Mouse (Mus musculus): Measurements from ENCODE around the gene Zfp358. TPM values are rescaled to one million over a fixed set of nuclear protein-coding genes. Genes with fewer than 3 reads are reported as not detected.

Zfp358 gene
- polyA plus RNA-seq, 1 experiment from 2014 or later: 8.9 TPM

- Histone ChIP-seq H3K27me3 (replicated peaks; ENCODE audit: control insufficient read depth, insufficient read depth, low read length) (no peaks in the 10 kb centered on the region), H3K9ac (ENCODE audit: low read depth, low read length) (peak overlapping the region; percentile 95), H3K4me3 (ENCODE audit: low read depth, low read length) (peak overlapping the region; percentile 86), H3K4me2 (peak overlapping the region; percentile 88), H3K27ac (ENCODE audit: low read depth, low read length) (no peak overlapping the region), H3K9me3 (ENCODE audit: control insufficient read depth, low read length) (peaks cover 2% of the 10 kb centered on the region; the same call in 1 of the 2 replicates), H3K36me3 (ENCODE audit: control insufficient read depth, insufficient read depth, low read length) (peaks cover 13% of the 10 kb centered on the region), H3K4me1 (replicated peaks; ENCODE audit: control insufficient read depth, insufficient read depth, low read length) (peaks cover 13% of the 10 kb centered on the region)
- WGBS: 28% methylated on average over 6 of the region's 6 CpGs
- ATAC-seq (replicated peaks; ENCODE audit: low FRiP score) (no peak), DNase-seq (ENCODE audit: low spot score) (no peak)
Measured at GRCm38 (mm10) chr8:3493845-3494208, 889 bp downstream of the Zfp358 start.

GRCm38 (mm10) chr8:3495578-3496427 is 2.9 kb downstream of the Zfp358 start:
- ATAC-seq (replicated peaks; ENCODE audit: low FRiP score) (no peak), DNase-seq (ENCODE audit: low spot score) (no peak)
- Histone ChIP-seq H3K9ac (ENCODE audit: low read depth, low read length) (no peak overlapping the region), H3K9me3 (ENCODE audit: control insufficient read depth, low read length) (peaks cover 2% of the 10 kb centered on the region; the same call in 1 of the 2 replicates), H3K4me1 (replicated peaks; ENCODE audit: control insufficient read depth, insufficient read depth, low read length) (peaks cover 13% of the 10 kb centered on the region), H3K27me3 (replicated peaks; ENCODE audit: control insufficient read depth, insufficient read depth, low read length) (no peaks in the 10 kb centered on the region), H3K36me3 (ENCODE audit: control insufficient read depth, insufficient read depth, low read length) (peaks cover 13% of the 10 kb centered on the region), H3K27ac (ENCODE audit: low read depth, low read length) (no peak overlapping the region), H3K4me3 (ENCODE audit: low read depth, low read length) (no peak overlapping the region), H3K4me2 (no peak overlapping the region)
- 93% methylated on average over 44 of the region's 44 CpGs for WGBS

GRCm38 (mm10) chr8:3496428-3496748 is 3.5 kb downstream of the Zfp358 start:
- 87% methylated on average over 15 of the region's 15 CpGs for whole genome bisulfite sequencing
- Histone ChIP-seq H3K27ac (ENCODE audit: low read depth, low read length) (no peak overlapping the region), H3K4me1 (replicated peaks; ENCODE audit: control insufficient read depth, insufficient read depth, low read length) (peaks cover 16% of the 10 kb centered on the region)

DNA sequence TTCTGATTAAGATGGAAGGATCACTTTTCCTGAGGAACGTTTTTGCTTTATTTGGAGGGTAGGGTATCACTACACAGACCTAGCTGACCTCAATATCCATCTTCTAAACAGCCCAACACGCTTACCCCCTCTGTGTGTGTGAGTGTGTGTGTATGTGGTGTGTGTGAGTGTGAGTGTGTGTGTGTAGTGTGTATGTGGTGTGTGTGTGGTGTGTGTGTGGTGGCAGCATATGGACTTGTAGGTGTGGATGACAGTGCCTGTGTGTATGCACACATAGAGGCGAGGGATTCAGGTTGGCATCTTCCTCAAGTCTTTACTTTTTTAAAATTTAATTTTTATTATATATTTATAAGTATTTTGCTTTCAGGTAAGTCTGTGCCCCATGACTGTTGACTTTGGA is 5.6 kb downstream of the Zfp358 start:
- peaks cover 15% of the 10 kb centered on the region for H3K4me1 ChIP-seq (replicated peaks; ENCODE audit: control insufficient read depth, insufficient read depth, low read length)
- no peak overlapping the region for H3K4me2 ChIP-seq
- no peaks in the 10 kb centered on the region for H3K27me3 ChIP-seq (replicated peaks; ENCODE audit: control insufficient read depth, insufficient read depth, low read length)
- H3K36me3 ChIP-seq (ENCODE audit: control insufficient read depth, insufficient read depth, low read length): peaks cover 13% of the 10 kb centered on the region
- ATAC-seq (replicated peaks; ENCODE audit: low FRiP score): no peak
- H3K9me3 ChIP-seq (ENCODE audit: control insufficient read depth, low read length): peaks cover 2% of the 10 kb centered on the region; the same call in 1 of the 2 replicates
- no peak overlapping the region for H3K27ac ChIP-seq (ENCODE audit: low read depth, low read length)
- H3K9ac ChIP-seq (ENCODE audit: low read depth, low read length): no peak overlapping the region
- no peak for DNase-seq (ENCODE audit: low spot score)
- 91% methylated on average over 3 of the region's 3 CpGs for WGBS
- H3K4me3 ChIP-seq (ENCODE audit: low read depth, low read length): no peak overlapping the region

More at GRCm38 (mm10) chr8:3496428-3496748, 3.5 kb downstream of the Zfp358 start:
- H3K36me3 ChIP-seq (ENCODE audit: control insufficient read depth, insufficient read depth, low read length): peaks cover 13% of the 10 kb centered on the region
- ATAC-seq (replicated peaks; ENCODE audit: low FRiP score) (no peak), DNase-seq (ENCODE audit: low spot score) (no peak)
- no peak overlapping the region for H3K4me2 ChIP-seq
- H3K9me3 ChIP-seq (ENCODE audit: control insufficient read depth, low read length): peaks cover 2% of the 10 kb centered on the region; the same call in 1 of the 2 replicates
- H3K4me3 ChIP-seq (ENCODE audit: low read depth, low read length): no peak overlapping the region
- no peaks in the 10 kb centered on the region for H3K27me3 ChIP-seq (replicated peaks; ENCODE audit: control insufficient read depth, insufficient read depth, low read length)
- H3K9ac ChIP-seq (ENCODE audit: low read depth, low read length): no peak overlapping the region

GRCm38 (mm10) chr8:3499751-3500150 is 6.8 kb downstream of the Zfp358 start:
- ATAC-seq (replicated peaks; ENCODE audit: low FRiP score): no peak; the same call in 1 of the 2 replicates
- peaks cover 13% of the 10 kb centered on the region for H3K36me3 ChIP-seq (ENCODE audit: control insufficient read depth, insufficient read depth, low read length)
- H3K4me3 ChIP-seq (ENCODE audit: low read depth, low read length): peak overlapping the region; percentile 73
- 5% methylated on average over 8 of the region's 8 CpGs for WGBS
- H3K27ac ChIP-seq (ENCODE audit: low read depth, low read length): peak overlapping the region; percentile 95
- H3K9me3 ChIP-seq (ENCODE audit: control insufficient read depth, low read length): peaks cover 2% of the 10 kb centered on the region; the same call in 1 of the 2 replicates
- H3K4me1 ChIP-seq (replicated peaks; ENCODE audit: control insufficient read depth, insufficient read depth, low read length): peaks cover 4% of the 10 kb centered on the region
- no peaks in the 10 kb centered on the region for H3K27me3 ChIP-seq (replicated peaks; ENCODE audit: control insufficient read depth, insufficient read depth, low read length)
- peak overlapping the region; percentile 85 for H3K9ac ChIP-seq (ENCODE audit: low read depth, low read length)
- peak overlapping the region; percentile 93 for H3K4me2 ChIP-seq
- DNase-seq (ENCODE audit: low spot score): no peak

GRCm38 (mm10) chr8:3500235-3501090 is 7.5 kb downstream of the Zfp358 start, which contains the start of gene Mcoln1:
TSS of gene Mcoln1 (plus strand) at chr8:3500457.
- peak within 1 kb of the TSS; percentile 93 for H3K4me2 ChIP-seq
- no peaks in the 10 kb centered on the region for H3K27me3 ChIP-seq (replicated peaks; ENCODE audit: control insufficient read depth, insufficient read depth, low read length)
- H3K36me3 ChIP-seq (ENCODE audit: control insufficient read depth, insufficient read depth, low read length): peaks cover 11% of the 10 kb centered on the region
- DNase-seq (ENCODE audit: low spot score) (peak; percentile 97), ATAC-seq (replicated peaks; ENCODE audit: low FRiP score) (peak; percentile 89)
- H3K27ac ChIP-seq (ENCODE audit: low read depth, low read length): peak within 1 kb of the TSS; percentile 95
- peak within 1 kb of the TSS; percentile 73 for H3K4me3 ChIP-seq (ENCODE audit: low read depth, low read length)
- H3K9me3 ChIP-seq (ENCODE audit: control insufficient read depth, low read length): peaks cover 2% of the 10 kb centered on the region; the same call in 1 of the 2 replicates
- peaks cover 3% of the 10 kb centered on the region for H3K4me1 ChIP-seq (replicated peaks; ENCODE audit: control insufficient read depth, insufficient read depth, low read length)
- H3K9ac ChIP-seq (ENCODE audit: low read depth, low read length): peak within 1 kb of the TSS; percentile 85
- under 1% methylated on average over 70 of the region's 70 CpGs for WGBS

- Histone ChIP-seq H3K27me3 (replicated peaks; ENCODE audit: control insufficient read depth, insufficient read depth, low read length) (no peaks in the 10 kb centered on the region), H3K4me3 (ENCODE audit: low read depth, low read length) (no peak overlapping the region), H3K9ac (ENCODE audit: low read depth, low read length) (no peak overlapping the region), H3K9me3 (ENCODE audit: control insufficient read depth, low read length) (no peaks in the 10 kb centered on the region), H3K36me3 (ENCODE audit: control insufficient read depth, insufficient read depth, low read length) (peaks cover 7% of the 10 kb centered on the region), H3K4me1 (replicated peaks; ENCODE audit: control insufficient read depth, insufficient read depth, low read length) (peaks cover 3% of the 10 kb centered on the region), H3K4me2 (no peak overlapping the region), H3K27ac (ENCODE audit: low read depth, low read length) (no peak overlapping the region)
- no peak for DNase-seq (ENCODE audit: low spot score)
- no peak for ATAC-seq (replicated peaks; ENCODE audit: low FRiP score)
- 67% methylated on average over 4 of the region's 4 CpGs for WGBS
Measured at GRCm38 (mm10) chr8:3502217-3502616, 9.3 kb downstream of the Zfp358 start.

DNA sequence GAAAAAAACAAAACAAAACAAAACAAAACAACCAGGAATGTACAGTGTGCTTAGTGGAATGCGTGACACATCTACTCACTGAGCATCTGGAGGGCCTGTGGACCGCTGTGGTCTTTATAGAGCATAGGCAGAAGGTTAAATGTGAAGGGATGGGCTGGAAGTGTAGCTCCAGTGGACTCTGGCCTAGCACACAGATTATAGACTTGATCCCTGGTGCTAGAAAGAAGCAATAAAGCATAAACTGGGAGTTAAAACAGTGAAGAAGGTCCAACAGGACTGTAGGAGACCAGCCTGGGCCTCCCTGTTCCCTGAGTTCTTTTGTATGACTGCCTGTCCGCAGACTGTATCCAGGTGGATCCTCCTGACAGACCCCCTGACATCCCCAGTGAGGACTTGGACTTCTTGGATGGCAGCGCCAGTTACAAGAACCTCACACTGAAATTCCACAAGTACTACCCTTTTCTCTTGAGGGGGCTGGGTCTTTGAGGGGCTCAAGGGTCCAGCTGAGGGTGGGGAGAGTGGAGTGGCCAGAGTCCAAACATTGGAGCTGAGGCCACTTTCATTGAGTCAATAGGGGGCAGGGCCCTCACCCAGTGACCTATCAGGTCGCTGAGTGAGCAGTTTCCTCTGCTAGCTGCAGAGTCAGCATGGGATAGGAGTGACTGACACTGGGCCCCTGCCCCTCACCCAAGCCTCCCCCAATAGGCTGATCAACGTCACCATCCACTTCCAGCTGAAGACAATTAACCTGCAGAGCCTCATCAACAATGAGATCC is 15.2 kb downstream of the Zfp358 start:
- no peak overlapping the region for H3K4me3 ChIP-seq (ENCODE audit: low read depth, low read length)
- no peak overlapping the region for H3K27ac ChIP-seq (ENCODE audit: low read depth, low read length)
- no peak overlapping the region for H3K4me2 ChIP-seq
- no peaks in the 10 kb centered on the region for H3K9me3 ChIP-seq (ENCODE audit: control insufficient read depth, low read length)
- H3K9ac ChIP-seq (ENCODE audit: low read depth, low read length): no peak overlapping the region
- WGBS: 75% methylated on average over 6 of the region's 6 CpGs
- no peaks in the 10 kb centered on the region for H3K4me1 ChIP-seq (replicated peaks; ENCODE audit: control insufficient read depth, insufficient read depth, low read length)
- ATAC-seq (replicated peaks; ENCODE audit: low FRiP score) (peak; percentile 50), DNase-seq (ENCODE audit: low spot score) (no peak)
- no peaks in the 10 kb centered on the region for H3K27me3 ChIP-seq (replicated peaks; ENCODE audit: control insufficient read depth, insufficient read depth, low read length)
- H3K36me3 ChIP-seq (ENCODE audit: control insufficient read depth, insufficient read depth, low read length): peaks cover 18% of the 10 kb centered on the region

All from liver, embryonic 11.5 days (tissue).